Mouse (Mus musculus): ENCODE measurements at regions not wholly inside any gene's neighbourhood (a gene's known extent, or its start where the extent isn't known, plus 50 kb on each side); places are given as distances from the start of the nearest gene placed in this dataset.

GRCm38 (mm10) chr16:52799715-52800392 lies 346.0 kb upstream of the Alcam start:
- TF ChIP-seq POLR2A (IDR thresholded peaks at IDR 0.05; ENCODE audit: borderline replicate concordance, insufficient read depth, low read length) (no peak), CTCF (IDR thresholded peaks at IDR 0.05; ENCODE audit: borderline replicate concordance, insufficient read depth, low read depth, low read length) (no peak)
